Mouse (Mus musculus) midbrain, embryonic 14.5 days (tissue): Measurements from ENCODE around the gene Tex101. TPM values are rescaled to one million over a fixed set of nuclear protein-coding genes. Genes with fewer than 3 reads are reported as not detected.
"Not testable (repeated sequence)": the region's sequence is repeated elsewhere in the genome, so short reads cannot be mapped to it uniquely, and the experiment has no call there.

Experiments used
- ATAC-seq: fragments of 200-750 bp; cut with Nextera tagmentation; 2 replicates; pipeline ENCODE4 v1.8.0; 2017; ENCODE audit warnings: moderate number of reproducible peaks, moderate library complexity; ENCODE audit not compliant: low FRiP score, low TSS enrichment
- DNase-seq: peaks from one replicate; pipeline ENCODE4 v3.0.0-alpha.2; 2015
- H3K27ac ChIP-seq: fragments of 300-500 bp; sonication (generic); replicated peaks from 2 replicates; pipeline ENCODE4 v1.5.1; 2014; ENCODE audit warnings: mild to moderate bottlenecking, low read depth, low read length, moderate library complexity
- H3K27me3 ChIP-seq: fragments of 300-500 bp; sonication (generic); 2 replicates; pipeline ENCODE4 v1.6.1; 2014; ENCODE audit warnings: low read length, control low read depth, mixed read lengths; ENCODE audit not compliant: control insufficient read depth, insufficient read depth
- H3K36me3 ChIP-seq: fragments of 300-500 bp; sonication (generic); 2 replicates; pipeline ENCODE4 v1.6.1; 2014; ENCODE audit warnings: low read length, control low read depth; ENCODE audit not compliant: control insufficient read depth, insufficient read depth
- H3K4me1 ChIP-seq: fragments of 300-500 bp; sonication (generic); 2 replicates; pipeline ENCODE4 v1.6.1; 2014; ENCODE audit warnings: mild to moderate bottlenecking, antibody characterized with exemption, low read length, control low read depth; ENCODE audit not compliant: control insufficient read depth, insufficient read depth
- H3K4me2 ChIP-seq: fragments of 300-500 bp; sonication (generic); 2 replicates; pipeline ENCODE4 v1.6.1; 2014; ENCODE audit warnings: mild to moderate bottlenecking, low read length, moderate library complexity
- H3K4me3 ChIP-seq: fragments of 300-500 bp; sonication (generic); replicated peaks from 2 replicates; pipeline ENCODE4 v1.5.1; 2014; ENCODE audit warnings: low read depth, low read length
- H3K9ac ChIP-seq: fragments of 300-500 bp; sonication (generic); replicated peaks from 2 replicates; pipeline ENCODE4 v1.6.1; 2014; ENCODE audit warnings: mild to moderate bottlenecking, low read length, moderate library complexity
- H3K9me3 ChIP-seq: fragments of 300-500 bp; sonication (generic); 2 replicates; pipeline ENCODE4 v1.6.1; 2016; ENCODE audit warnings: low read length, control low read depth, mixed read lengths; ENCODE audit not compliant: control insufficient read depth
- WGBS: fragments of 180-500 bp; shearing (Covaris S2); extraction: QIAGEN DNeasy Blood & Tissue Kit; methylation state at CpG from one replicate; pipeline ENCODE4 v1.1.7; 2014; 5-methylcytosine and 5-hydroxymethylcytosine counted together
- polyA plus RNA-seq: library from polyadenylated mRNA; unstranded; fragments of >200 nt; fragmentation: Nextera tagmentation; extraction: Ambion mirVana; gene quantifications from 2 replicates; pipeline ENCODE4 v1.2.1, GENCODE M21; 2014

Gene Tex101
- polyA plus RNA-seq, 1 experiment from 2014 or later, result not detected

DNA sequence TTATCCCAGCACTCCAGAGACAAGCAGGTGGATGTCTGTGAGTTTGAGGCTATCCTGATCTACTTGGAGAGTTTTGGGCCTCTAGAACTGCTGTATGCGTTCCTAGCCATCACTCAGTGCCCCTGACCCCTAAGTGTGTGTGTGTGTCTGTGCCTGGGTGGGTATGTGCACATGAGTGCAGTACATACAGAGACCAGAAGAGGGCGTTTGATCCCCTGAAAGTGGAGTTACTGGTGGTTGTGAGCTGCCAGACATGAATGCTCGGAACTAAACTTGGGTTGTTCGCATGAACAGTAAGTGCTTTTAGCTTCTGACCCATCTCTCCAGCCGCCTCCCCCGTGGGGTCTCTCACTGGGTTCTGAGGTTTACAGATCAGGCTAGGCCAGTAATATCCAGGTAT is 53.5 kb downstream of the Tex101 start:
- Histone ChIP-seq H3K9me3 (no peaks in the 10 kb centered on the region), H3K4me1 (no peaks in the 10 kb centered on the region), H3K27ac (no peak overlapping the region), H3K4me2 (no peak overlapping the region), H3K9ac (no peak overlapping the region), H3K36me3 (no peaks in the 10 kb centered on the region), H3K27me3 (no peaks in the 10 kb centered on the region), H3K4me3 (no peak overlapping the region)
- DNase-seq (no peak), ATAC-seq (no peak)
- WGBS, result 84% methylated on average over 6 of the region's 6 CpGs

DNA sequence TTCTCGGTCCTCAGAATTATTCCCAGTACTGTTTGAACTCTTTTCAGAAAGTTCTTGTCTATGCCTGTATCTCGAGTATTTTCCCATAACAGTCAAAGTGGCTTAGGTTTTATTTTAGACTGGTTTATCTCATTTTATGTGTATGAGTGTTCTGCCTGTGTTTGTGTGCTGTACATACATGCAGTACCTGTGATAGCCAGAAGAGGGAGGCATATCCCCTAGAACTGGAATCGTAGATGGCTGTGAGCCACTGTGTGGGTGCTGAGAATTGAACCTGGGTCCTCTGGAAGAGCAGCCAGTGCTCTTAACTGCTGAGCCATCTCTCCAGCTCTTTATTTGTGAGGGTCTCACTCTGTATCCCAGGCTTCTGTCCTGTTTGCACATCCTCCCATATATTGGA is 55.3 kb downstream of the Tex101 start:
- no peaks in the 10 kb centered on the region for H3K9me3 ChIP-seq
- no peak overlapping the region for H3K9ac ChIP-seq
- 78% methylated on average over 3 of the region's 3 CpGs for WGBS
- H3K36me3 ChIP-seq, result no peaks in the 10 kb centered on the region
- no peaks in the 10 kb centered on the region for H3K4me1 ChIP-seq
- DNase-seq (no peak), ATAC-seq (no peak)
- H3K4me3 ChIP-seq, result no peak overlapping the region
- H3K27me3 ChIP-seq, result no peaks in the 10 kb centered on the region
- H3K4me2 ChIP-seq, result no peak overlapping the region
- H3K27ac ChIP-seq, result no peak overlapping the region

DNA sequence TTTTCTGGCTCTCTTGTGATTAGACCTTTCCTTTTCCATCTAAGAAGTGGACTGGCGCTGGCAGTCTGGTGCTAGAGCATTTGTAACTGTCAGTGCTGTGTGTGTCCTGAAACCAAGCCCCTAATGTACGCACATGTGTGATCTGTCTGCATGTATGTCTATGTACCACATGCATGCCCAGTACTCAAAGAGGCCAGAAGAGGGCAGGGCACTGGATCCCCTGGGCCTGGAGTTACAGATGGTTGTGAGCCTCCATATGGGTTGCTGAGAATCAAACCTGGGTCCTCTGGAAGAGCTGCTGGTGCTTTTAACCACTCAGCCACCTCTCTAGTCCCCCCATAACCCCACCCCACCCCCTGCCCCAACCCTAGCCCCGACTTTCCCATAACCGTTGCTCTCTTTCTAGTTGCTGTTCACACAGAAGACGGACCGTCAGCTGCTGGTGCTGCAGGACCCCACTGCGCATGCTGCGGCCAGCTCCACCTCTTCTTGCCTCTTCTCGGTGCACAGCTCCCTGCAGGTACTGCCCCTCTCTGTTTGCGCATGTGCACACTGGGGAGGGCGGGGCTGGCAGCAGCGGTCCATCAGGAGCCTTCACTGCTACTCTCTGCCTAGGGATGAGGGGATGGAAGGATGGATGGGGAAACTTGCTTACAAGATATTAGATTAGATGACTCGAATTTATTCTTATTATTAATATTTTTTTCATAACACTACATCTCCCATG is 56.6 kb downstream of the Tex101 start:
- Histone ChIP-seq H3K9ac (no peak overlapping the region), H3K27ac (no peak overlapping the region), H3K9me3 (no peaks in the 10 kb centered on the region), H3K4me3 (no peak overlapping the region), H3K27me3 (no peaks in the 10 kb centered on the region), H3K4me2 (no peak overlapping the region), H3K36me3 (no peaks in the 10 kb centered on the region), H3K4me1 (no peaks in the 10 kb centered on the region)
- DNase-seq (no peak), ATAC-seq (no peak)
- 51% methylated on average over 13 of the region's 13 CpGs for WGBS

DNA sequence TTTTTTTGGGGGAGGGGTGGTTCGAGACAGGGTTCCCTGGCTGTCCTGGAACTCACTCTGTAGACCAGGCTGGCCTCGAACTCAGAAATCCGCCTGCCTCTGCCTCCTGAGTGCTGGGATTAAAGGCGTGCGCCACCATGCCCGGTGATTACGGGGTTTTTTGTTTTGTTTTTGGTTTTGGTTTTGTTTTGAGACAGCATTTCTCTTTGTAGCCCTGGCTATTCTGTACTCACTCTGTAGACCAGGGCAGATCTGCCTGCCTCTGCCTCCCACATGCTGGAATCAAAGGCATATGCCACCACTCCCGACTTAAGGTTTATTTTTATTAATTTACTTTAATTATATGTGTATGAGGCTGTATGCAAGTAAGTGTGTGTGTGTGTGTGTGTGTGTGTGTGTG is 58.1 kb downstream of the Tex101 start:
- WGBS, result 92% methylated on average over 8 of the region's 8 CpGs
- H3K9ac ChIP-seq, DNase-seq, H3K27ac ChIP-seq, H3K9me3 ChIP-seq, ATAC-seq, H3K4me3 ChIP-seq, H3K4me2 ChIP-seq, H3K4me1 ChIP-seq, H3K27me3 ChIP-seq, H3K36me3 ChIP-seq: not testable (repeated sequence)

Other genes starting within 250 kb of the Tex101 start
- gene Irgc1, start 224.4 kb downstream of the Tex101 start, polyA plus RNA-seq, result not detected in 2 replicates
- gene Plaur, start 214.2 kb downstream of the Tex101 start, polyA plus RNA-seq, result 1.1 and 2.6 TPM in 2 replicates
- 26.2 and 63.4 TPM in 2 replicates for gene Cadm4, start 194.7 kb downstream of the Tex101 start, polyA plus RNA-seq
- gene Zfp428, start 169.7 kb downstream of the Tex101 start, polyA plus RNA-seq, result 216 and 303 TPM in 2 replicates
- gene AC161166.1, start 164.2 kb downstream of the Tex101 start, polyA plus RNA-seq, result 0.93 and 1.8 TPM in 2 replicates
- 24.6 and 30.3 TPM in 2 replicates for gene Irgq, start 146.0 kb downstream of the Tex101 start, polyA plus RNA-seq
- gene Pinlyp, start 130.6 kb downstream of the Tex101 start, polyA plus RNA-seq, result not detected in 2 replicates
- 55.0 and 55.8 TPM in 2 replicates for gene Xrcc1, start 130.4 kb downstream of the Tex101 start, polyA plus RNA-seq
- gene Ethe1, start 89.1 kb downstream of the Tex101 start, polyA plus RNA-seq, result 18.5 and 24.2 TPM in 2 replicates
- gene Zfp575, start 89.0 kb downstream of the Tex101 start, polyA plus RNA-seq, result 9.2 and 12.1 TPM in 2 replicates
- not detected in 2 replicates for gene Phldb3, start 65.9 kb downstream of the Tex101 start, polyA plus RNA-seq
- 0.13 and 0.26 TPM in 2 replicates for gene Lypd3, start 40.1 kb downstream of the Tex101 start, polyA plus RNA-seq
- gene BC049730, start 32.6 kb upstream of the Tex101 start, polyA plus RNA-seq, result not detected in 2 replicates
- not detected in 2 replicates for gene Gm4763, start 50.2 kb upstream of the Tex101 start, polyA plus RNA-seq
- 0.24 and 1.2 TPM in 2 replicates for gene Cd177, start 83.6 kb upstream of the Tex101 start, polyA plus RNA-seq
- not detected in 2 replicates for gene Ceacam10, start 100.5 kb upstream of the Tex101 start, polyA plus RNA-seq
- 36.2 and 58.3 TPM in 2 replicates for gene Gm9844, start 185.5 kb upstream of the Tex101 start, polyA plus RNA-seq
- not detected in 2 replicates for gene Lypd4, start 193.3 kb upstream of the Tex101 start, polyA plus RNA-seq
- not detected in 2 replicates for gene Dmrtc2, start 193.4 kb upstream of the Tex101 start, polyA plus RNA-seq
- gene Rps19, start 207.7 kb upstream of the Tex101 start, polyA plus RNA-seq, result 1,428 and 1,598 TPM in 2 replicates
- 0.28 TPM in 1 of 2 replicates, not detected in the other for gene Cd79a, start 220.7 kb upstream of the Tex101 start, polyA plus RNA-seq
- gene Arhgef1, start 226.2 kb upstream of the Tex101 start, polyA plus RNA-seq, result 44.7 and 51.0 TPM in 2 replicates